Mouse (Mus musculus): Measurements from ENCODE around the gene Msi2. TPM values are rescaled to one million over a fixed set of nuclear protein-coding genes. Genes with fewer than 3 reads are reported as not detected.

The Msi2 gene
- total RNA-seq, 2 experiments from 2014 or later = 186 to 195 TPM

DNA sequence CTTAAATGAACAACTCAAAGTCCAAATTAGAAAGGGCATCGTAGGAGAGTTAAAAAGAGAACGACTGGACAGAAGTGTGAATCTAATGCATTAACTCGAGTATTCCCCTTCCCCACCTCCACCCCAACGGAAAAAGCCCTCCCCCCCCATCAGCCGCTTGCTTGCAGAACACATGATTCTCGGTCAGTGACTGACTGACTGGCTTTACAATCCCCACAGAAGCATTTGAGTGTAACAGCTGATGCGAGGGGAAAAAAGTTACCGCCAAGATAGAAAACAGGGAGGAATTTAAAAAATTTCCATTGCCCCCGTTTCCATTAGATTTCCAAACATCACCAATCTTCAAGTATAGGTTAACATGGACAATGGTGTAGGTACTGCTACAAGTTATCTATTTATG, 4.8 kb downstream of the Msi2 start:
- DNase-seq = no peak

DNA sequence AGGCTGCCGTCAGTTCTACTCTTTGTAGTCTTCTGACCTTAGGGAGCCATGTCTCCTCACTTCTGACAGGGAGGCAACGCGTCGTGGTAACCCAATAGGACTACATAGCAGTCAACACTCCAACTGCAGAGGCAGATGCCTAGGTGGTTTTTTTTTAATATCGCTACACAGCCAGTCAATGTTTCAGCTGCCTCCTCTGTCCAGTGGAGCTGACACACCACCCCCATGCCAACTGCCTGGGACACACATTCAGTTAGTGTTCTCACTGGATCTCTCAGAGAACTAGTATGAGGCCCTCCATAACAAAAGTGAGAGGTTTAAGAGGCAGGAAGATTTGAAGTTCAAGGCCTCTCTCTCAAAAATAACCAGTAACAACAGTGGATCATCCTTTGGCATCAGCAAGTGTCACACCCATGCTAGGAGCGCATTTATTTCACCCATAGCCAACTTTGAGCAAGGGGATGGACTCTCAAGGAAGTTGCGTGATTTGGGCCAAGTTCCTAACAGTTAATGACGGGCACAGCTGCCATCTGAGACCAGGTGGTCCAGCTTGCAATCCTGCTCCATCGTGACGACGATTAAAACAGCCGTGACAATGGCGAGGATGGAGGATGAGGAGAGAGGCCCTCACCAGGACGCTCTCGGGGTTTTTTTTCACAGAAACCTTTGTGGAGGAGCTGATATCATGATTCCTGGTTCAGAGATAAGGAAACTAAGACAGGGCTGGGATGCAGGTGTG, 8.3 kb downstream of the Msi2 start:
- no peak for DNase-seq

GRCm38 (mm10) chr11:88707228-88707775, 11.0 kb downstream of the Msi2 start:
- no peak for DNase-seq

- no peak for DNase-seq
These were observed 13.6 kb downstream of the Msi2 start for GRCm38 (mm10) chr11:88704688-88705087.

GRCm38 (mm10) chr11:88703220-88703619, 15.1 kb downstream of the Msi2 start:
- DNase-seq = no peak

GRCm38 (mm10) chr11:88701976-88702659, 16.2 kb downstream of the Msi2 start:
- DNase-seq = no peak

DNA sequence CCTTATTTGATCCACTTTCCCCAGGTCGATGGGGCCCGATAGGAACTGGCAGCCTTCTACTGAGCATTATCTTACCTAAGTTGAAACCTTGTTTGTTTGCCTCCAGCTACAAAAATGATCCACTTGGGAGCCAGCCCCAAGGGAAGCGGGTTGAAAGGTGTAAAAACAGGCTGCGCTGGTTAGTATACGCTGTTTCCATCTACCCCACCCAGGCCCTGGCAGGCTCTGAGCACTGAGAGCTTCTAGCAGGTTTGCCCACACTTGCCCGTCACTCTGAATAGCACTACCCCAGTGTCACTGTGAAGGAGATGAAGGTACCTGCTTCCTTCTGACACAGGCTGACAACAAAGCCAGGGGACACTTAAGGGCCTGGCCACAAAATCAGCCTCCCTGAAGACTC, 17.3 kb downstream of the Msi2 start:
- no peak for DNase-seq

- DNase-seq = no peak
These were observed 18.1 kb downstream of the Msi2 start for GRCm38 (mm10) chr11:88700202-88700711.

DNA sequence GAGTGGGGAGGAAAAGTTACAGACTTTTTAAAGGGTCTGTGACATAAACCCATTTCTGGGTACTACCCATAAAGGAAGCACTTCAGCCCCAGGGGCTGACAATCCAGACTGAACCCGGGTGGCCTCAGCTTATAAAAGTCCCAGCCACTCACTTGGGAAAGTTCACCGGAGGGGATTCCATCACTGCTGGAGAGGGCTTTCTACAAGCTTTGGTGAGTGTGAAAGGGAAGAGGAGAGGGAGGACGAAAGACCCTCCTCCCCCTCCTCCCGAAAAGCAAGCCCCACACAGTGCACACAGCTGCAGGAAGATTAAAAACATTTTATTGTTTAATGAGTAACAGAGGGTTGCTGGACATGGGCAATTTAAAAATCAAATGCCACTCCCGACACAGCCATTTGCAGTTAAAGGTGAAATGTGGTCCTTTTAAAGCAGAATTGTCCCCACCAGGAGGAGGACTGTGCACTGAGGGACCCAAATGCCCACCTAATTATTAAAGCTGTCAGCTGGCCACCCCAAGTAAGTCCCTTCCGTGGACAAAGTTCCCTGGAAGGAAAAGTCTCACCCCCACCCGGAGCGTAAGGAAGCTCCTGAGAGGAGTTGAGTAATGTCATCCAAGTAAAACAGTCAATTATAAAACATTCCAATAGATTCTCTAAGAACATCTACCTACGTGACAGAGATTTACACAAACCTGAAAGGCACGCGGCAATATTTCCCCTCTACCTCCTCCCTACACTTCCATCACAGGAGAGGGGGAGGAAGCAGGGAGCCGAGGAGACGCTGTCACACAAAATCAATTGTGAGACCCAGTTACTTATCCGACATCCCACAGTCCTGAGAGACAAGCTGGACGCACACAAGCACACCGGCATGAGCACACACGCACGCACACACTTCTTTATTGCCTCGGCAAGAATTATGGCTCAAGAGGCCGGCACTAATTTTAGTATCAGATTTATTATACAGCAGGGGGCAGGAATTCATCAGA, 24.1 kb downstream of the Msi2 start:
- DNase-seq = no peak

- no peak for DNase-seq
These were observed 25.1 kb downstream of the Msi2 start for GRCm38 (mm10) chr11:88693002-88693769.

DNA sequence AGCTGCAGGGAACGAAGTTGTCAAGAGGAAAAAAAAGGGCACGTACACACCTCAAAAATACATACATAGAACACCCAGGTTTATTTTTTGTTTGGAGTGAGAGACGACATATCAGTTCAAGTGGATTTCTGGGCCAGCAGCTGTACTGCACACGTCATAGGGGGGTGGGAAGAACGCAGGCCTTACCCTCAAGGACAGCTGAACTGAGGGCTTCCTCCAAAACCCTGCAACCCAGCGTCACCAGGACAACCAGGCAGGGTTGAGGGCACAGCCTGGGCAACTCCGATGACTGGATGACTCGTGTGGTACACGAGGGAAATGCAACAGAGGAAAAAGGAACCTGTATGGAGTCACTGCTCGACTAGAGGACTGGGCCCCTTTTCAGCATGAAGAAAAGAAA, 25.9 kb downstream of the Msi2 start:
- no peak for DNase-seq

GRCm38 (mm10) chr11:88690556-88691287, 27.6 kb downstream of the Msi2 start:
- DNase-seq = no peak

- no peak for DNase-seq
These were observed 28.4 kb downstream of the Msi2 start for GRCm38 (mm10) chr11:88689831-88690459.

DNA sequence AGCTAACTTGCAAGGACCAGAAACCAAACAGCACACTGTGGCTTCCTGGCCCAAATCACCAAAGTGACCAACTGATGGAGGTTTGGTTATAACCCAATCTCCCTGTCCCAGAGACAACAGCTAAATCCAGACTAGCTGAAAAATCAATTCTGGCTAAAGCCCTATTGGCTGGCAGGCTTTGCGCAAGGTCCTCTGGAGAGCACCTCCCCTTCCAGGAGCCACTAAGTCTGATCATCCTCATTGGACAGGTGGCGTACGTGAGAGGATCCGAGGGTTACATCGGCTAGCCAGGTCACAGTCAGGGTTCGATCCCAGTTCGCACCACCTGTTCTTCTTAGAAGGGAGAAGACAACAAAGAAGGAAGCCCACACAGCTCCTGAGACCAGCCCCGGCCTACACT, 29.7 kb downstream of the Msi2 start:
- DNase-seq = no peak

GRCm38 (mm10) chr11:88687711-88688110, 30.6 kb downstream of the Msi2 start:
- DNase-seq = no peak

- no peak for DNase-seq
These were observed 31.3 kb downstream of the Msi2 start for GRCm38 (mm10) chr11:88687010-88687409.

GRCm38 (mm10) chr11:88686061-88686460, 32.3 kb downstream of the Msi2 start:
- DNase-seq = no peak

- DNase-seq = no peak
These were observed 35.1 kb downstream of the Msi2 start for GRCm38 (mm10) chr11:88683026-88683770.

- DNase-seq = no peak
These were observed 41.0 kb downstream of the Msi2 start for GRCm38 (mm10) chr11:88677350-88677749.
